Mouse (Mus musculus): ENCODE data around the gene Pdzd2.

The Pdzd2 gene

GRCm38 (mm10) chr15:12665946-12666345, 73.8 kb downstream of the Pdzd2 start:
- no peak for DNase-seq

- no peak for DNase-seq
Observed at GRCm38 (mm10) chr15:12663351-12663750, 76.4 kb downstream of the Pdzd2 start.

GRCm38 (mm10) chr15:12660320-12660719, 79.4 kb downstream of the Pdzd2 start:
- DNase-seq = no peak

- DNase-seq = no peak
Observed at GRCm38 (mm10) chr15:12655959-12656662, 83.6 kb downstream of the Pdzd2 start.

GRCm38 (mm10) chr15:12655316-12655715, 84.4 kb downstream of the Pdzd2 start:
- no peak for DNase-seq

- no peak for DNase-seq
Observed at GRCm38 (mm10) chr15:12652336-12653031, 87.2 kb downstream of the Pdzd2 start.

- DNase-seq = no peak
Observed at GRCm38 (mm10) chr15:12650236-12650635, 89.5 kb downstream of the Pdzd2 start.

- DNase-seq = no peak
Observed at GRCm38 (mm10) chr15:12649674-12650073, 90.0 kb downstream of the Pdzd2 start.

- no peak for DNase-seq
Observed at GRCm38 (mm10) chr15:12649131-12649530, 90.6 kb downstream of the Pdzd2 start.

- DNase-seq = peak; percentile 29 to 76
Observed at GRCm38 (mm10) chr15:12640755-12641154, 99.0 kb downstream of the Pdzd2 start.

GRCm38 (mm10) chr15:12639776-12640175, 99.9 kb downstream of the Pdzd2 start:
- no peak for DNase-seq

- no peak for DNase-seq
Observed at GRCm38 (mm10) chr15:12639181-12639580, 100.5 kb downstream of the Pdzd2 start.

GRCm38 (mm10) chr15:12638370-12639030, 101.2 kb downstream of the Pdzd2 start:
- no peak for DNase-seq

- no peak for DNase-seq
Observed at GRCm38 (mm10) chr15:12637511-12637910, 102.2 kb downstream of the Pdzd2 start.

- DNase-seq = no peak
Observed at GRCm38 (mm10) chr15:12636386-12636785, 103.3 kb downstream of the Pdzd2 start.

GRCm38 (mm10) chr15:12634921-12635320, 104.8 kb downstream of the Pdzd2 start:
- no peak for DNase-seq

- no peak for DNase-seq
Observed at GRCm38 (mm10) chr15:12629164-12629563, 110.6 kb downstream of the Pdzd2 start.

- no peak for DNase-seq
Observed at GRCm38 (mm10) chr15:12628451-12628850, 111.3 kb downstream of the Pdzd2 start.

GRCm38 (mm10) chr15:12626930-12627329, 112.8 kb downstream of the Pdzd2 start:
- no peak for DNase-seq

GRCm38 (mm10) chr15:12626166-12626565, 113.6 kb downstream of the Pdzd2 start:
- DNase-seq = no peak

GRCm38 (mm10) chr15:12625524-12625923, 114.2 kb downstream of the Pdzd2 start:
- DNase-seq = no peak

GRCm38 (mm10) chr15:12623521-12623920, 116.2 kb downstream of the Pdzd2 start:
- no peak for DNase-seq

GRCm38 (mm10) chr15:12622701-12623100, 117.0 kb downstream of the Pdzd2 start:
- DNase-seq = no peak

- DNase-seq = no peak
Observed at GRCm38 (mm10) chr15:12622093-12622643, 117.6 kb downstream of the Pdzd2 start.

Data from lung, postnatal 4 days (tissue).